Mouse (Mus musculus) lung, postnatal 0 days (tissue): Measurements from ENCODE around the gene Srgap2.

Experiments
- CTCF ChIP-seq: IDR thresholded peaks from 2 replicates; pipeline ENCODE4 v1.5.1; 2016; ENCODE audit warnings: antibody characterized with exemption, mild to moderate bottlenecking
- EP300 ChIP-seq: IDR thresholded peaks from 2 replicates; pipeline ENCODE4 v1.6.1; 2016; ENCODE audit warnings: antibody characterized with exemption, mild to moderate bottlenecking, control low read depth

- no peak for TF ChIP-seq CTCF
- TF ChIP-seq EP300: no peak
Measured at GRCm38 (mm10) chr1:131417821-131418660, 109.1 kb downstream of the Srgap2 start.
